Mouse (Mus musculus) cerebellum, postnatal 36 days (tissue): Measurements from ENCODE around the gene Slc44a1.

Experiments used
- DNase-seq, 2 experiments: peaks; one replicate each; pipeline ENCODE4 v3.0.0; 2021 to 2022; ENCODE audit warnings: mixed read lengths in 2 of 2

Gene Slc44a1

GRCm38 (mm10) chr4:53621084-53621483 is 180.9 kb downstream of the Slc44a1 start:
- no peak for DNase-seq

GRCm38 (mm10) chr4:53621490-53621889 is 181.3 kb downstream of the Slc44a1 start:
- no peak for DNase-seq

- DNase-seq: no peak
Measured at GRCm38 (mm10) chr4:53623711-53624110, 183.5 kb downstream of the Slc44a1 start.

GRCm38 (mm10) chr4:53624816-53625215 is 184.6 kb downstream of the Slc44a1 start:
- DNase-seq: peak; percentile 49 to 66

GRCm38 (mm10) chr4:53625263-53625662 is 185.1 kb downstream of the Slc44a1 start:
- no peak for DNase-seq

GRCm38 (mm10) chr4:53628924-53629323 is 188.7 kb downstream of the Slc44a1 start:
- DNase-seq: no peak

GRCm38 (mm10) chr4:53630963-53631315 is 190.7 kb downstream of the Slc44a1 start:
- no peak for DNase-seq

GRCm38 (mm10) chr4:53631316-53632010 is 191.2 kb downstream of the Slc44a1 start, which contains the start of gene Fsd1l:
Gene Fsd1l (plus strand): TSS chr4:53631471.
- peak; percentile 84 to 87 for DNase-seq

- no peak for DNase-seq
Measured at GRCm38 (mm10) chr4:53632011-53632349, 191.8 kb downstream of the Slc44a1 start.

GRCm38 (mm10) chr4:53635336-53635735 is 195.1 kb downstream of the Slc44a1 start:
- DNase-seq: no peak

- DNase-seq: no peak
Measured at GRCm38 (mm10) chr4:53637269-53637909, 197.2 kb downstream of the Slc44a1 start.

- no peak for DNase-seq
Measured at GRCm38 (mm10) chr4:53638549-53639123, 198.4 kb downstream of the Slc44a1 start.

GRCm38 (mm10) chr4:53658029-53658428 is 217.8 kb downstream of the Slc44a1 start:
- no peak for DNase-seq

GRCm38 (mm10) chr4:53660711-53661110 is 220.5 kb downstream of the Slc44a1 start:
- DNase-seq: no peak
